Mouse (Mus musculus) limb, embryonic 10.5 days (tissue): ENCODE measurements around the gene Triap1. TPM values are rescaled to one million over a fixed set of nuclear protein-coding genes. Genes with fewer than 3 reads are reported as not detected.
"Not testable (repeated sequence)": the region's sequence is repeated elsewhere in the genome, so short reads cannot be mapped to it uniquely, and the experiment has no call there.

Experiments used
- DNase-seq: peaks from one replicate; pipeline ENCODE4 v3.0.0-alpha.2; 2017; ENCODE audit warnings: low spot score
- H3K27ac ChIP-seq: fragments of 300-500 bp; sonication (generic); 2 replicates; pipeline ENCODE4 v1.5.1; 2016; ENCODE audit warnings: mild to moderate bottlenecking
- H3K27me3 ChIP-seq: fragments of 300-500 bp; sonication (generic); 2 replicates; pipeline ENCODE4 v1.6.1; 2016; ENCODE audit warnings: low read depth, mild to moderate bottlenecking; ENCODE audit not compliant: poor library complexity, severe bottlenecking
- H3K36me3 ChIP-seq: fragments of 300-500 bp; sonication (generic); 2 replicates; pipeline ENCODE4 v1.6.1; 2016; ENCODE audit warnings: mild to moderate bottlenecking, moderate library complexity
- H3K4me1 ChIP-seq: fragments of 300-500 bp; sonication (generic); 2 replicates; pipeline ENCODE4 v1.6.1; 2016
- H3K4me3 ChIP-seq: fragments of 300-500 bp; sonication (generic); 2 replicates; pipeline ENCODE4 v1.5.1; 2016; ENCODE audit warnings: mild to moderate bottlenecking, moderate library complexity
- H3K9me3 ChIP-seq: fragments of 300-500 bp; sonication (generic); replicated peaks from 2 replicates; pipeline ENCODE4 v1.6.1; 2016; ENCODE audit warnings: mild to moderate bottlenecking
- WGBS: fragments of 180-500 bp; shearing (Covaris S2); methylation state at CpG from one replicate; pipeline ENCODE4 v1.1.7; 2016; 5-methylcytosine and 5-hydroxymethylcytosine counted together
- polyA plus RNA-seq: library from polyadenylated mRNA; unstranded; fragments of >200 nt; fragmentation: Nextera tagmentation; extraction: Ambion mirVana; gene quantifications from 2 replicates; pipeline ENCODE4 v1.2.1, GENCODE M21; 2016

Triap1 gene
- 55.0 and 60.0 TPM in 2 replicates for polyA plus RNA-seq

DNA sequence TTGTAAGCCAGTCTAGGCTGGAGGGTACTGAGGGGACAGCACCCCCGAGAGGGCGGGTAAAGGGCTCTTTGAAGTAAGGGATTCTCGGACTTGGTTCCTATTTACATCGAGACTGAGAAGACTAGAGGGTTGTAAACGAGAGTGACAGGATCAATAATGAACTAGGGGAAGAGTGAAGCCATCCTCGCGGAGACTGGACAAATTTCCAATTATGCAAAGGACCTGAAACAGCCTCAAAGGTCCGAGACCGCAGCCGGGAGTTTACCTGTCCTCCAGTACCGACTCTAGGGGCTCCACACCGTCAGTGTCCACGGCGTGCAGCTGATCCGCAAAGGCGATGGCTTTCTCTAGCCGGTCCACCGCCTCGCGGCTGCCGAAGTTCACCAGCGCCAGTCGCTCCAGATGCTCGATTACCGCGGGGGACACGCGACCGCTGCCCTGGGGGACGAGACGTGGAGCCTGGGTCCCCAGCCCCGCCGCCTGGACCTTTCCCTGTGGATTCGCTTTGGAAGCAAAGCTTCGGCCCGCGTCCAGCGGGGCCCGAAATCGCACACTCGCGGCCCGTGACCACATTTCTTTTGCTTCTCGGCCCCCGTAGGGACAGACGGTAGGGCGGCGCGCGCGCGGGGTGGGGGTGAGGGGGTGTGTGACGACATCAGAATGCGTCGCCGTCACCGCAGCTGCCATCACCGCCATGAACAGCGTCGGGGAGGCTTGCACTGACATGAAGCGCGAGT is at the start of gene Triap1, which contains the start of gene Gatc:
Gene Triap1 (plus strand): TSS at position 649 of the 737 bp plus-strand sequence.
Gene Gatc (minus strand): TSS at position 602 of the 737 bp plus-strand sequence.
- under 1% methylated on average over 62 of the region's 62 CpGs for WGBS
- H3K27ac ChIP-seq = peak within 1 kb of the TSS; percentile 92
- peaks cover 62% of the 10 kb centered on the region for H3K36me3 ChIP-seq
- DNase-seq = peak; percentile 95
- H3K4me3 ChIP-seq = peak within 1 kb of the TSS; percentile 94
- H3K4me1 ChIP-seq = peaks cover 27% of the 10 kb centered on the region
- no peaks in the 10 kb centered on the region for H3K9me3 ChIP-seq
- H3K27me3 ChIP-seq = no peaks in the 10 kb centered on the region

DNA sequence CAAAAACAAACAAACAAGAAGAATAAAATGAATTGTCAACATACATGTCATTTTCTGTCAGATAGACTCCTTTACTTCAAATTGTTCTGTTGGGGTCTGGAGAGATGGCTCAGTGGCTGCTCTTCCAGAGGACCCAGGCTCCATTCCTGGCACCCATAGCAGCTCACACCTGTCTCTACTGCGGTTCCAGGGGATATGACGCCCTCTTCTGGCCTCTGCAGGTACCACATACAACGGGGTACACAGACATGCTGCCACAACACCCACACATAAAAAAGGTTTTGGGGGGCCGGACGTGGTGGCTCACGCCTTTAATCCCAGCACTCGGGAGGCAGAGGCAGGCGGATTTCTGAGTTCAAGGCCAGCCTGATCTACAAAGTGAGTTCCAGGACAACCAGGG is 46.9 kb upstream of the Triap1 start:
- WGBS = 91% methylated on average over 8 of the region's 8 CpGs
- no peak for DNase-seq
- peaks cover 19% of the 10 kb centered on the region for H3K4me1 ChIP-seq
- no peaks in the 10 kb centered on the region for H3K9me3 ChIP-seq
- H3K27ac ChIP-seq = no peak overlapping the region
- no peak overlapping the region for H3K4me3 ChIP-seq
- H3K27me3 ChIP-seq = no peaks in the 10 kb centered on the region
- H3K36me3 ChIP-seq = peaks cover 95% of the 10 kb centered on the region

GRCm38 (mm10) chr5:115296347-115296746 is 44.7 kb upstream of the Triap1 start:
- Histone ChIP-seq H3K27ac (no peak overlapping the region), H3K36me3 (peaks cover 83% of the 10 kb centered on the region), H3K4me3 (no peak overlapping the region), H3K4me1 (peaks cover 32% of the 10 kb centered on the region), H3K9me3 (no peaks in the 10 kb centered on the region), H3K27me3 (no peaks in the 10 kb centered on the region)
- no peak for DNase-seq
- 86% methylated on average over 10 of the region's 10 CpGs for WGBS

- Histone ChIP-seq H3K27ac (peak overlapping the region; percentile 93), H3K4me3 (peak overlapping the region; percentile 93), H3K4me1 (peaks cover 34% of the 10 kb centered on the region), H3K36me3 (peaks cover 48% of the 10 kb centered on the region), H3K9me3 (no peaks in the 10 kb centered on the region), H3K27me3 (no peaks in the 10 kb centered on the region)
- peak; percentile 71 for DNase-seq
- WGBS = under 1% methylated on average over 46 of the region's 46 CpGs
Measured at GRCm38 (mm10) chr5:115300035-115300744, 40.8 kb upstream of the Triap1 start.

GRCm38 (mm10) chr5:115300792-115301614 is 40.0 kb upstream of the Triap1 start, which contains the start of gene Dynll1:
Gene Dynll1 (minus strand): TSS chr5:115300999.
- whole genome bisulfite sequencing = under 1% methylated on average over 65 of the region's 66 CpGs

DNA sequence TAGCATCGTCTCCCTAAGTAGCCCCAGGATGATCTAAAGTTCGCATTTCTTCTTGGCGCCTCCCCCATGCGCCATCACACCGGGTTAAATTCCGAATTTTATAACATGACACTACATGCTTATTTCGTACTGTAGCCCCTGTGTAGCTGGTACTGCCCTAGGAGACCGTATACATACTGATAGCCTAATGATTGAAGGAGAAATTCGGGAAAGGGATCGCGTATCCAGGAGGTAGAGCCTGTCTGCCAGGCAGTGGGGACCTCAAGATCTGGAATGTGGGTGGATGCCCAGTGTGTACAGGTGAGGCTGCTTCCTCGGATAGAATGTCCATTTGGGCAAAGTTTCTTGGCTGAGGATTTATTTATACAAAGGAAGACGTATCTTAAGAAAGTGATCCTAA is 39.4 kb upstream of the Triap1 start:
- WGBS = 31% methylated on average over 13 of the region's 13 CpGs
- H3K27ac ChIP-seq = peak overlapping the region; percentile 93
- peak overlapping the region; percentile 93 for H3K4me3 ChIP-seq
- H3K4me1 ChIP-seq = peaks cover 31% of the 10 kb centered on the region
- H3K27me3 ChIP-seq = no peaks in the 10 kb centered on the region
- peaks cover 34% of the 10 kb centered on the region for H3K36me3 ChIP-seq
- DNase-seq = no peak
- H3K9me3 ChIP-seq = no peaks in the 10 kb centered on the region

More at GRCm38 (mm10) chr5:115300792-115301614, 40.0 kb upstream of the Triap1 start, which contains the start of gene Dynll1:
- H3K36me3 ChIP-seq = peaks cover 40% of the 10 kb centered on the region
- peak; percentile 100 for DNase-seq
- no peaks in the 10 kb centered on the region for H3K27me3 ChIP-seq
- H3K9me3 ChIP-seq = no peaks in the 10 kb centered on the region
- peak within 1 kb of the TSS; percentile 93 for H3K27ac ChIP-seq
- peak within 1 kb of the TSS; percentile 93 for H3K4me3 ChIP-seq
- peaks cover 31% of the 10 kb centered on the region for H3K4me1 ChIP-seq

GRCm38 (mm10) chr5:115302190-115302589 is 38.8 kb upstream of the Triap1 start:
- H3K27ac ChIP-seq, H3K27me3 ChIP-seq, DNase-seq, H3K9me3 ChIP-seq, H3K4me3 ChIP-seq: not testable (repeated sequence)
- WGBS = 88% methylated on average over 7 of the region's 7 CpGs
- Histone ChIP-seq H3K4me1 (peaks cover 31% of the 10 kb centered on the region), H3K36me3 (peaks cover 28% of the 10 kb centered on the region)

GRCm38 (mm10) chr5:115312354-115312753 is 28.7 kb upstream of the Triap1 start:
- Histone ChIP-seq H3K36me3 (no peaks in the 10 kb centered on the region), H3K4me1 (peaks cover 30% of the 10 kb centered on the region), H3K27me3 (no peaks in the 10 kb centered on the region), H3K27ac (0 out of 2 replicates have a peak overlapping the region, but pooled peaks have one; percentile 3), H3K9me3 (no peaks in the 10 kb centered on the region), H3K4me3 (no peak overlapping the region)
- DNase-seq = no peak
- WGBS = 82% methylated on average over 4 of the region's 4 CpGs

DNA sequence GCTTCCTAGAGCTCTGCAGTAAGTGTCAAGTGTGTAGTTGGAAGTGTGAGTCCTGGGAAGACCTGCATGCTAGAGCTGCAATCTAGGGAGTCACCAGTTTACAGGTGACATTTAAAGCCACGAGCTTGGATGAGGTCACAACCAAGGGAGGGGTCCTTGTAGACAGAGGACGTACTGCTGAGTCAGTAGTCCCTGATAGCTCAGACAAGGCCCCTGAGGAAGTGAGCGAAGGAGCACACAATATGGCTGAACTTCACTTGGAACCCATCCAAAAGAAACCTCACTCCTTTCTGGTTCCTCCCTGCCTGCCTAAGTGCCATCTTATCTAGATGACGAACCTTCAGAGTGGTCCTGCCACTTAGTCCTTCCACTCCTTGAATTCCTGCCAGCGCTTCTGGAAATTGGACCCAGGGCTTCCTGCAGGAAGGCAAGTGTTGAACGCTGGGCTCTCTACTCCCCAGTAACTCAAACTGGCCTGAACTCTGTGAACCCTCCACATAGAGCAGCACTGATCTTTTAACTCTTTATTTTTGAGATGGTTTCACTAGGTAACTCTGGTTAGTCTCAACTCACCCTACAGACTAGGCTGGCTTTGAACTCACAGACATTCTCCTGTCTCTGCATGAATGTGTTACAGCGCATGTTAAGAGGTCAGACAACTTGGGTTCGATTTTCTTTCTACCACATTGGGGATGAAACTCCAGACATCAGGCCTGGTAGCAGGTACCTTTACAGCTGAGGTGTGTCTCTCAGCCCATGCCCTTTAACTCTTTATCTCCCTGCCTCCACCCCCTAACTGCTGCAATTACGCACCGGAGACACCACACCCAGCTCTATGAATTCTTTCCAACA is 28.0 kb upstream of the Triap1 start:
- no peaks in the 10 kb centered on the region for H3K9me3 ChIP-seq
- H3K4me3 ChIP-seq = no peak overlapping the region
- 76% methylated on average over 10 of the region's 10 CpGs for WGBS
- H3K4me1 ChIP-seq = peaks cover 37% of the 10 kb centered on the region
- no peaks in the 10 kb centered on the region for H3K36me3 ChIP-seq
- peak overlapping the region; percentile 68; the same call in 1 of the 2 replicates for H3K27ac ChIP-seq
- DNase-seq = no peak
- no peaks in the 10 kb centered on the region for H3K27me3 ChIP-seq

- WGBS = 28% methylated on average over 5 of the region's 5 CpGs
- peaks cover 43% of the 10 kb centered on the region for H3K4me1 ChIP-seq
- H3K9me3 ChIP-seq = no peaks in the 10 kb centered on the region
- no peak overlapping the region for H3K4me3 ChIP-seq
- DNase-seq = no peak
- no peaks in the 10 kb centered on the region for H3K36me3 ChIP-seq
- no peaks in the 10 kb centered on the region for H3K27me3 ChIP-seq
- H3K27ac ChIP-seq = peak overlapping the region; percentile 68; the same call in 1 of the 2 replicates
Measured at GRCm38 (mm10) chr5:115313668-115313943, 27.4 kb upstream of the Triap1 start.

DNA sequence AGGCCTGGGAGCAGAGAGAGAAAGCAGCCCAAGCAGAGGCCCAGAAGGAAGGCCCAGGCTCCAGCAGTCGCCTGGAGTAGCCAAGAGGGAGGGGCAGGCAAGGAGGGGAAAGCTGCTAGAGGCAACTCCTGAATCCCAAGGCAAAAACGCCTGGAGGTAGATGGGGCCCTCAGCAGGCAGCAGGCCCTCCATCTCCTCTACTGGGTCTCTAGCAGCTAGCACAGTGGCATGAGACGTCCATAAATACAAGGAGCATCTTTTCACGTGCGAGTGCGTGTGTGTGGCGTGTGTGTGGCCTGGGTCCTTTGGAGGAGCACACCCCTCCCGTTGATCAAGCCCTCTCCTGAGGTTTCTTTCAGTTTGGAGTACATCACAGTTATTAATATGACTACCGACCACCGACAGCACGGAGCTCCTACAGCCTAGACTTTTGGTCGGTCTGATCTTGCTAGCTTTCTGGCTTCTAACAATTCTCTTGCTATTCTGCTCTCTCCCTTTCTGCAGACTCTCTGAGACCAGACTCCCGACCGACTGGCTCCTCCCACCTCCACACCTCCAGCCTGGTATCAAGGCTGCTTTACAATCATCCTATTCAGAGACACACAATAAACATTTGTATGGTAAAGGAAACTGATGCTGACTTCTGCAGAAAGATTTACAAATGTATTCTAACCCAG is 23.9 kb upstream of the Triap1 start:
- WGBS = 3% methylated on average over 14 of the region's 14 CpGs
- no peaks in the 10 kb centered on the region for H3K9me3 ChIP-seq
- H3K4me3 ChIP-seq = peak overlapping the region; percentile 31
- H3K27me3 ChIP-seq = no peaks in the 10 kb centered on the region
- no peaks in the 10 kb centered on the region for H3K36me3 ChIP-seq
- DNase-seq = peak; percentile 58
- peak overlapping the region; percentile 91 for H3K27ac ChIP-seq
- H3K4me1 ChIP-seq = peaks cover 52% of the 10 kb centered on the region
